Mouse (Mus musculus) kidney, postnatal 14 days (tissue): Measurements from ENCODE around the gene Scamp2.

ENCODE experiments used
- DNase-seq: peaks from one replicate; pipeline ENCODE4 v3.0.0; 2022; ENCODE audit warnings: mixed read lengths

Gene Scamp2

GRCm38 (mm10) chr9:57552139-57552887 lies 8.4 kb upstream of the Scamp2 start, which contains the start of gene Mpi:
Mpi (minus strand) TSS chr9:57552763.
- DNase-seq: peak; percentile 81

GRCm38 (mm10) chr9:57553119-57553518 lies 7.6 kb upstream of the Scamp2 start:
- no peak for DNase-seq

GRCm38 (mm10) chr9:57554753-57555152 lies 6.0 kb upstream of the Scamp2 start:
- no peak for DNase-seq

GRCm38 (mm10) chr9:57557215-57557614 lies 3.5 kb upstream of the Scamp2 start:
- DNase-seq: no peak

- no peak for DNase-seq
Observed at GRCm38 (mm10) chr9:57558625-57559024, 2.1 kb upstream of the Scamp2 start.

GRCm38 (mm10) chr9:57559568-57559967 lies 1.2 kb upstream of the Scamp2 start:
- DNase-seq: no peak

- no peak for DNase-seq
Observed at GRCm38 (mm10) chr9:57560263-57560662, 480 bp upstream of the Scamp2 start.

- peak; percentile 68 for DNase-seq
Observed at GRCm38 (mm10) chr9:57561711-57562099, 962 bp downstream of the Scamp2 start.

GRCm38 (mm10) chr9:57562896-57563372 lies 2.2 kb downstream of the Scamp2 start:
- DNase-seq: peak; percentile 66

- peak; percentile 64 for DNase-seq
Observed at GRCm38 (mm10) chr9:57564609-57565008, 3.9 kb downstream of the Scamp2 start.

GRCm38 (mm10) chr9:57565741-57566221 lies 5.0 kb downstream of the Scamp2 start:
- peak; percentile 49 for DNase-seq

- DNase-seq: peak; percentile 85
Observed at GRCm38 (mm10) chr9:57566846-57567245, 6.1 kb downstream of the Scamp2 start.

- DNase-seq: no peak
Observed at GRCm38 (mm10) chr9:57568500-57568899, 7.8 kb downstream of the Scamp2 start.

- DNase-seq: no peak
Observed at GRCm38 (mm10) chr9:57574397-57574796, 13.7 kb downstream of the Scamp2 start.

GRCm38 (mm10) chr9:57575577-57575976 lies 14.8 kb downstream of the Scamp2 start:
- no peak for DNase-seq

GRCm38 (mm10) chr9:57577144-57577849 lies 16.6 kb downstream of the Scamp2 start:
- DNase-seq: no peak

- no peak for DNase-seq
Observed at GRCm38 (mm10) chr9:57584991-57585390, 24.2 kb downstream of the Scamp2 start.

- peak; percentile 90 for DNase-seq
Observed at GRCm38 (mm10) chr9:57589224-57590126, 28.7 kb downstream of the Scamp2 start, which contains the start of gene Ulk3. Ulk3 (plus strand) TSS chr9:57589452.

GRCm38 (mm10) chr9:57590726-57591125 lies 30.0 kb downstream of the Scamp2 start:
- DNase-seq: no peak

- peak; percentile 76 for DNase-seq
Observed at GRCm38 (mm10) chr9:57593454-57594173, 32.9 kb downstream of the Scamp2 start.

GRCm38 (mm10) chr9:57594174-57594509 lies 33.4 kb downstream of the Scamp2 start:
- no peak for DNase-seq

GRCm38 (mm10) chr9:57597265-57597664 lies 36.5 kb downstream of the Scamp2 start:
- no peak for DNase-seq
